Mouse (Mus musculus) olfactory bulb, adult 2 months (tissue): Measurements from ENCODE around the gene Tnnc2.

Experiments
- CTCF ChIP-seq: fragments of 200-500 bp; IDR thresholded peaks from 2 replicates; pipeline ENCODE4 v1.5.1; 2012; ENCODE audit warnings: low read depth, mild to moderate bottlenecking, low read length, moderate library complexity; ENCODE audit not compliant: insufficient read depth
- POLR2A ChIP-seq: fragments of 200-500 bp; IDR thresholded peaks from 2 replicates; pipeline ENCODE4 v1.6.1; 2012; ENCODE audit warnings: mild to moderate bottlenecking, low read depth, low read length, moderate library complexity; ENCODE audit not compliant: insufficient read depth

DNA sequence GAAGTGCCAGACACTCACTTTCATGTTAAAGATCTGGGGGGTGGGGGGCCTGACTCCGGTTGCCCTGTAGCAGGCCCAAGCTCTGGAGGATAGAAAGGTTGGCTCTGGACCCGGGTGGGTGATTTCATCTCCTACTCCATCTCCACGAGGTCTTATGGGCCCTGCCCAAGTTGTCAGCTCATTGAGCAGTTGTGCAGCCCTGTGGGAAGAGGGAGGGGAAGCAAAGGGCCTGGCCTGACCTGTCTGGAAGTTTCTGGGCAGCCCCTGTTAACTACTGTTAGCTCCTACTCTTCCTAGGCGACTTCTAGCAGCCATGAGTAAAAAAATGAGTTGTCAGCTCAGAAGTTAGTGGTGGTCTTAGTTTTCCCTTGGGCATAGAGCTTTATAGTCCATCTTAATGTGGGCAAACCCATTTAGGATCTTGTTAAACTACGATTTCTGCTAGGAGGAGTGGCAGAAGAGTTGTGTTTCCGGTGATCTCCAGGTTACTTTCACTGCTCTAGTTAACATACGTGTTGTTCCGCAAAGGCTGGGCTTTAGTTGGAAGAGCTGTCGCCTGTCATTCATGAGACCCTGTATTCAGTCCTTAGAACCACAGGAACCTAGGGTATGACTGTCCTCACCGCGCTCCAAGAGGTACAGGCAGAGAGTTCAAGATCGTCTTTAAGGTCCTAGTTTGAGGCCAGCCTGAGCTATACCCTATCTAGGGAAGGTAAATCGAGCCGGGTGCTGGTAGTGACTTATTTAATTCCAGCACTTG, 6.4 kb downstream of the Tnnc2 start:
- TF ChIP-seq CTCF: no peak
- no peak for TF ChIP-seq POLR2A
